Mouse (Mus musculus): ENCODE measurements around the gene Tmcc1.
A peak's percentile ranks its signal among the peaks of the same experiment; 100 is the strongest.
"Not testable (repeated sequence)": the region's sequence is repeated elsewhere in the genome, so short reads cannot be mapped to it uniquely, and the experiment has no call there.

The Tmcc1 gene

GRCm38 (mm10) chr6:116140782-116141181, 52.5 kb downstream of the Tmcc1 start:
- DNase-seq: no peak

- no peak for DNase-seq
Measured at GRCm38 (mm10) chr6:116139143-116139856, 54.0 kb downstream of the Tmcc1 start.

- peak; percentile 7 for DNase-seq
Measured at GRCm38 (mm10) chr6:116135971-116136632, 57.2 kb downstream of the Tmcc1 start.

GRCm38 (mm10) chr6:116133756-116134155, 59.5 kb downstream of the Tmcc1 start:
- DNase-seq: no peak

DNA sequence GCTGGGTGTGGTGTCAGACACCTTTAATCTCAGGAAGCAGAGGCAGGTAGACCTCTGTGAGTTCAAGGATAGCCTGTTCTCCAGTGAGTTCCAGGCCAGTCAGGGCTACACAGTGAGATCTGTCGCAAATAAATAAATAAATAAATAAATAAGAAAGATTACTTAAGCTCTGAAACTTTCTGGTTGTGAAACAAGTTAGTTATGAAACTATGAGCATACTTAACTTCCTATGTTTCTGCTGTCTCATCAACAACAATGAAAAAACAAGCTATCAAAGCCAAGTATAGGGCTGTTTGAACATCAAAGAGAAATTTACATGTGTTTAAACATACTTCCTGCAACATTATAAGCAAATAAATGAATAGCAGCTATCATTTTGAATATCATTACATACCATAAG, 61.5 kb downstream of the Tmcc1 start:
- DNase-seq: no peak

DNA sequence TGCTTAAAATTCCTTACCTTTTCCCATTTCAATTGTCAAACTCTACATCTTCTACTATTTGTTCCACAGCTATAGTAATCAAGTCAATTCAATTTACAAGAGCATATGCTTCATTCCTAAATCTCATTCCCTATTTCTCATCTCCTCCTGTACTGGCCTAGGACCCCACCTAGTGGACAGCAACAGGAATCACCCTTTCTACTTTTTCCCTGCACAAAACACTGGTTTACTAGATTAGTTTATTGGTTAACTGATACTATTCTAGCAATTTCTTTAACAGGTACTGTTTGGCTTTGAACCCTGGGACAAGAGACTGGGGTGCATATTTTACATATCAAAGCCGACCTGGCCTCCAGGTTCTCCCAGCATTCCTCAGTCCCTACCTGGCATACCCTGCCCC, 64.6 kb downstream of the Tmcc1 start:
- peak; percentile 15 for DNase-seq

GRCm38 (mm10) chr6:116127918-116128443, 65.3 kb downstream of the Tmcc1 start:
- no peak for DNase-seq

GRCm38 (mm10) chr6:116126577-116126976, 66.7 kb downstream of the Tmcc1 start:
- no peak for DNase-seq

DNA sequence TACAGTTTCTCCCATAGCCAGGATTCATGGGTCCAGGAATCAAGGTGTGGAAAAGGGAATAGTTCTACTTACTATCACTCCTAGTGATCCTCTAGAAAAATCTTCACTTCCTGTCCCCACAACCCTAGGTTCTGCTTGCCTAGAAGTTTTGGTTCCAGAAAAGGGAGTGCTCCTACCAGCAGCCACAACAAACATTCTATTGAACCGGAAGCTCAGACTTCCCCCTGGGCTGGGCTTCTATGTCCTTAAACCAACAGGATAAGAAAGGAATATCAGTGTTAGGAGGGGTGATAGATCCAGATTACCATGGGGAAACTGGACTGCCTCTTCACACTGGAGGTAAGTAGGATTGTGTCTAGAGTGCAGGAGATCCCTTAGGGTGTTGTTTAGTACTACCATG, 70.4 kb downstream of the Tmcc1 start:
- DNase-seq: no peak

- DNase-seq: no peak
Measured at GRCm38 (mm10) chr6:116119669-116120068, 73.6 kb downstream of the Tmcc1 start.

DNA sequence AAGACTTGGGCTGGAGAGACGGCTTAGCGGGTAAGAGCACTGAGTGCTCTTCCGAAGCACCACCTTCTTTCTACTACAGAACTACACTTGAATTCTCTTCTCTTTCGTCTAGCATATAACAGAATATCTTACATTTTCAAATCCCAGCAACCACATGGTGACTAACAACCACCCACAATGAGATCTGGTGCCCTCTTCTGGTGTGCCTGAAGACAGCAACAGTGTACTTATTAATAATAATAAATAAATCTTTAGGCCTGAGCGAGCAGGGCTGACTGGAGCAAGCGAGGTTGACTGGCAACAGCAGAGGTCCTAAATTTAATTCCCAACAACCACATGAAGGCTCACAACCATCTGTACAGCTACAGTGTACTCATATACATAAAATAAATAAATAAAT, 76.7 kb downstream of the Tmcc1 start:
- not testable (repeated sequence) for DNase-seq

DNA sequence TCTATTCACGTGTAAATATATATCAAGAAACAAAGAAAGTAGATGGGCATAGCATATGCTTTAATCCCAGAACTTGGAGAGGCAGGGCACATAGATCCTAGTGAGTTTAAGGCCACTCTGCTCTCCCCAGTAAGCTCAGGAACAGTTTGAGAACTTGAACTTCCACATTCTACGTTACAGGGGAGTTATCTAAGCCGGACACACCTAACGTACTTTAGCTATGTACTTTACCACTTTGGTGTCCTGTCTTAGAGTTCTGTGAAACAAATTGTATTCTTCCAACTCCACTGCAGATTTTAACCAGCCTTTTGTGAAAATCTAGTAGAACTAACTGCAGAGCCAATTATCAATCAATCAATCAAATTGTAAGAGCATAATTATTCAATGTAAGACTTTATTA, 82.7 kb downstream of the Tmcc1 start:
- no peak for DNase-seq

- DNase-seq: peak; percentile 40
Measured at GRCm38 (mm10) chr6:116107471-116108358, 85.6 kb downstream of the Tmcc1 start.

DNA sequence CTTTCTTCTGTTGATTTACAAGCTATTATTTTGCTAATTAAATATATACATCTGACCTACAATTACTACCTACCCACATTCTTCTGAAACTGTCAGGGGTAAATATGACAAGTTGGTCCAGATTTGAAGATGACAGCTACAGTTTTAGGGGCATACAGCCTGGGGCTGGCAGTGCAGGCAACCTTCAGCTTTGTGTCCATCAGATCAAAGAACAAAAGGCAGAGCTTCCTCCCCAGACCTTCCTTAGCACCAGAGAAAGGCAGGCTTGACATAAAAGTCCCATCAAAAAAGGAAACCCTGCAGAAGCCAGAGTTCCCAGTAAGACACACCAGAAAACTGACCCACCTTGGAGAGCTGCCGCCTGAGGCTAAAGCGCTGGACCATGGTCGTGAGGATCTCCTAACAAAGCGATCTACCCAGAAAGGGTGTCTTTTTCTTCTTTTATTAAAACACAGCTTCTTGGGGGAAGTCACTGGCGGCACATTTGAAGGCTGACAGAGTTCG, 86.3 kb downstream of the Tmcc1 start:
- DNase-seq: no peak

GRCm38 (mm10) chr6:116097579-116097978, 95.7 kb downstream of the Tmcc1 start:
- DNase-seq: no peak

- DNase-seq: no peak
Measured at GRCm38 (mm10) chr6:116089402-116089801, 103.9 kb downstream of the Tmcc1 start.

DNA sequence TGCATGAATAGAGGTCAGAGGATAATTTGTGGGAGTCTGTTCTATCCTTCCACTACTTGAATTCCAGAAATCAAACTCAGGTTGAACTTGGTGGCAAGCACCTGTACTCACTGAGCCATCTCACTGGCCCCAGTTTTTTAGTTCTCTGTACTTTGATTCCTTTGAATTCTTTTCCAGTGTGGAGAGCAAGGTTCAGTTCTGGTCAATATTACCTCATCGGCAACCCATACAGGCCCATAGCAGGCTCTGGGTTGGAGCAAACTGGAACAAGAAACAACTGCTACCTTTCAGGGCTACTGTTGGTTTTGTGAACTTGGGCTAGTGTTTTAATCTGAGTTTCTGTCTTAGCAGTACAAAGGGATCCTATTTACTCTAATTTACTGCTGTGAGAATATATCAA, 107.2 kb downstream of the Tmcc1 start:
- DNase-seq: no peak

GRCm38 (mm10) chr6:116082239-116082638, 111.0 kb downstream of the Tmcc1 start:
- no peak for DNase-seq

DNA sequence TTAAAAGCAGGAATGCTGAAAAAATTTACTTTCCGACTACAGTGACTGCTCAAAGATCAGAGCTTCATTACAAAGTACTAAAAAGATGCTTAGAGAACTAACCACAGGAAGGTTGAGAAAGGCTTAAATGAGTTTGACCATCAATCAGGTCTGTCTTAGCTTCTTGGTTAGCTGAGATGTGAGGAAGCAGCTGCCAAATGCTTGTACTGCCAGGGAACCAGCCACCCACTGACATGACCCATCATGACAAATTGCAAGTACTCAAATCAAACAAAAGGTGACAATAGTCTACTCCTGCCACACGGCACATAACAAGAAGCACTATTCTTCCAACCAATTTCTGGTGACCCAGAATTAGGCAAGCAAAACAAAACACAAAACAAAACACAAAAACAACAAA, 111.9 kb downstream of the Tmcc1 start:
- DNase-seq: no peak

- no peak for DNase-seq
Measured at GRCm38 (mm10) chr6:116080756-116081155, 112.5 kb downstream of the Tmcc1 start.

GRCm38 (mm10) chr6:116077608-116078007, 115.7 kb downstream of the Tmcc1 start:
- DNase-seq: no peak

GRCm38 (mm10) chr6:116074892-116075291, 118.4 kb downstream of the Tmcc1 start:
- no peak for DNase-seq

DNA sequence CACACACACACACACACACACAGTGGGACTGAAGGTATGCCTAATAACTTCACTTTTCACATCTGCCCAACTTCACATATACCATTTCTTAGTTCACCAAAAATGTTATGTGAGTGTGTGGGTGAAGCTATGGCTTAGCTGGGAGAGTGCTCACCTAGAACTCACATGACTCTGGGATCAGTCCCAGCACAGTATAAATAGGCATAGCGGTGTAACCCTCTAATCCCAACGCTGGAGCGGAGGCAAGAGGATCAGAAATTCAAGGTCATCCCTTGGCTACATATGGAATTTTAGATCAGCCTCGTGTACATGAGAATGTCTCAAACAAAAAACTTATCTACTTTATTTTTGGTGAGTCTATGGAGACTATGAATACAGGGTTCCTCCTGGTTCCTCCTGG, 119.7 kb downstream of the Tmcc1 start:
- no peak for DNase-seq
